Mouse (Mus musculus) right cerebral cortex, postnatal 10 days (tissue): Measurements from ENCODE around the gene Tirap.
"Not testable (repeated sequence)": the region's sequence is repeated elsewhere in the genome, so short reads cannot be mapped to it uniquely, and the experiment has no call there.

Experiments used
- DNase-seq, 2 experiments: peaks; one replicate each; pipeline ENCODE4 v3.0.0; 2021; ENCODE audit warnings: low spot score in 2 of 2

The Tirap gene

DNA sequence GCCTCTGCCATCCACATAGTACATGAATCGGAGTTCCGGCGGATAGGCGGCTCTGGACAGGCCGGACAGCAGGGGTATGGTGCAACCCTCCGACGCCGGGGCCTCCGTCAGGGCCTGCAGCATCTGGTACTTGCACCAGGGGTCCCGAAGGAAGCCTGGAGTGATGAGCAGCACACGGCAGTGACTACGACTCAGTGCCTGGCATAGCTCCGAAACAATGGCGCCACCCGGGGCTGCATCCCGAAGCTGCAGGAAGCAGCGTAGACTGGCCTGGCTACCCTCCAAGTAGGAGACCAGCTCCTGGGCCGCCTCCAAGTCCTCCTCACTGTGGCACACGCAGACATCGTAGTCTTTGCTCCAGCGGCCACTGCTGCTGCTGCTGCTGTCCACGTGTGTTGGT is 11.4 kb downstream of the Tirap start:
- DNase-seq, result peak; percentile 74 to 78

DNA sequence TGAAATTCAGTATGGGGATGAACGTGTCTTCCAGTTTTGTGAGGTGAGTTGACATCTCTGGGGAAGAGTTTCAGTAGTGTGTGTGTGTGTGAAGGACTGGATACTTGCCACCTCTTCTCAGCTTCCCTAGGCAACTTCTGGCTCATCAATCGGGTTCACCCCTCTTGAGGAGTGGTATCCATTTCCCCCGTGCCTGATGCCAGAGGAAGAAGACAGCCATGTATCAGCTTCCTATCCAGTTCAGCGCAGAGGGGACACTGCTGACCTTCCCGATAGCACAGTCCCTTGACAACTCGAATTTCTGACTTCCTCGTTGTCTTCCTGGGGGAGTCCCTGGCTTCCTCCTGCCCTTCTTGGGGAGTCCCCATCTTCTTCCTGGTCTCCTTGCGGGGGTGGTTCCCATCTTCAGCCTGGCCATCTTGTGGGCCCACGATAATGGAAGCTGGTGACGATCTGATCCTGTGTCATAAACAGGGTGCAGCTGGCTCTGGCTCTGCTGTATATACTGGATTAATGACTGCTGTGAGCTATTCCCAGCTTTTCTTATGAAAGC is 12.7 kb downstream of the Tirap start:
- no peak for DNase-seq

DNA sequence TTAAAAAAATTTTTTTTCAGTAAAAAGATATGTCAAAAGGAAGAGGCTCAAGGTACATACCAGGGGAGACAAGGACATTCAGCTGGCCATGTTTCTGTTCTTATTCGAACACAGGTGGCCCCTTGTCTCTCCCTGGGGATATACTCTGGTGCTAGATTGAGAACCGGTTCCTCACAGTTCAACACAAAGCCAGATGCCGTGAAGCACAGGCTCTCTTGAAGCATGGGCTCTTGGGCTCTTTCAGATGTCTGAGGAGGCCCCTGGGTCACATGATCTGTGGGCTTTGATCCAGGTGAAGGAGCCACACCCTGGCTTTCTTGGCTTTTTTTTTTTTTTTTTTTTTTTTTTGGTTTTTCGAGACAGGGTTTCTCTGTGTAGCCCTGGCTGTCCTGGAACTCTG is 13.7 kb downstream of the Tirap start:
- no peak for DNase-seq

DNA sequence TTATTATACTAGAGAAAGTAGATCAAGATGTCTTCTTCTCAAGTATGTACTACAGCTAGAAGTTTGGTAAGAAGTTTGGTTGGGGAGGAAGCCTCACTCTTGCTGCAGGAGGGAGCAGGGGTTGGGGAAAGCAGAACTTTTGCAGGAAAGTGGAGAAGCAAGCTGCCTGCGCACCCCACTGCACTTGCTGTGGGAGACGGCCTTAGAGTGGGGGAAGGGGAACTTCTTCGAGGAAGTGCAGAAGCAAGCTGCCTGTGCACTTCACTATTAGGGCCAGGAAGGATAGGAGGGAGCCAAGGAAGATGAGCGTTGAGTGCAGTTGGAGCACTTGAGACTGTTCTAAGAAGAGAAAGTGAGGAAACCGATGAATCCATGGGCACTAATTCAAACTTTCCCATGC is 16.7 kb downstream of the Tirap start:
- DNase-seq, result peak in 1 of 2 experiments; percentile 43

GRCm38 (mm10) chr9:35182832-35183231 is 17.3 kb downstream of the Tirap start:
- no peak for DNase-seq

DNA sequence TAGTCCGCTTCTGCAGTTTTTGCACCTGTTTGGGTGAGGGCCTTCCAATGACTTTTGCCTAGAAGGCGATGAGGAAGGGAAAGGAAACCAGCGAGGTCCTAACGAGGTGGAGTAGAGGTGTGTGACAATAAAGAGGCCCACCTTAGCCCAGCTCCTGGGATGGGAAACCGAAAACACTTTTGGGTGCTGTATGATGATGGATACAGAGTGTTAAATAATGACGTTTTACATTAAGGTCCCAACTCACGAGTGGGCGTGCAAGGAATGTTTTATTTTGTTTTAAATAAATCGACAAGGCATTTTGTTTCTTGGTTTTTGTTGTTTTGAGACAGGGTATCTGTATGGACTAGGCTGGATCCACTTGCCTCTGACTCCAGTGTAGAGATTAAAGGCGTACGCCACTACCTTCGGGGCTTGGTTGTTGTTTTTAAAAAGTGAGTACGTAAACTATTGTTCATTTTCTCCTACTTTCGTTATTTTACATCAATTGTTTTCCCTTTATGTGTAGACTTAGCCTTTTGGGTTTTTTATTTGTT is 23.9 kb downstream of the Tirap start:
- DNase-seq, result no peak

- DNase-seq, result peak; percentile 98
Measured at GRCm38 (mm10) chr9:35175251-35176123, 24.6 kb downstream of the Tirap start, which contains the start of gene Dcps. Gene Dcps, minus strand, starts transcription at chr9:35176061.

GRCm38 (mm10) chr9:35173331-35173730 is 26.8 kb downstream of the Tirap start:
- no peak for DNase-seq

- DNase-seq, result no peak
Measured at GRCm38 (mm10) chr9:35170071-35170470, 30.0 kb downstream of the Tirap start.

DNA sequence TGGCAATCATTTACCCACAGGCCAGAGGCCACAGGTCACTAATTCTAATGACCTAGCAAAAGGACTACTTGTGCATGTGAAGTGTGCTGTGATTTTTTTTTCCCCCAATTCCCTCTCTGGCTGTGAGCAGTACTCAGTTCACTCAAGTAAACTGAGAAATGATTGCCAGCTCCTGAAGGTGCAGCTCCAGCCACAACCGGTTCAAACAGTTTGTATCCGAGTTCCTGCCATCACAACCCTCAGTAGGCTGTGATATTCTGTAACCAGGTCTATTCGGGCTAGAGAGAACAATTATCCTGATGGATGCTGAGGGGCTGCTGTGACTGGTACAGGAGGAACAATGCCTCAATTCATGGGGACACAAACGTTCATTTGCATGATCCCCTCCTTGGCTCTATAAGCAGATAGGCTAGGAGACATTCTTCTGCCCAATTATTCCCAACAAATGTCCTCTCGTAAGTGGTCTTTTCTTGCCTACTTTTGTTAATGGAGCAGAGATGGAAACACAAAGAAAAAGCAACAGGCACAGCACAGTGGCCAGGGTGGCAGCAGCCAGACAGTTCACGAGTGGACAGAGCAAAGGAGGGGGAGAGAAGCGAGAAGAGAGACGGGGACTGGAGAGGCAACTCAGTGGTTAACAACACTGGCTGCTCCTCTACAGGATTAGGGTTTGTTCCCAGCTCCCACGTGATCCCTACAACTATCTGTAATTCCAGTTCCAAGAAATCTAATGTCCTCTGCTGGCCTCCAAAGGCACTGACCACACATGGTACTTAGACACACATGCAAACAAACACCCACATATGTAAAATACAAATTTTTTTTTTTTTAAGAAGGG is 33.1 kb downstream of the Tirap start:
- DNase-seq, result no peak

DNA sequence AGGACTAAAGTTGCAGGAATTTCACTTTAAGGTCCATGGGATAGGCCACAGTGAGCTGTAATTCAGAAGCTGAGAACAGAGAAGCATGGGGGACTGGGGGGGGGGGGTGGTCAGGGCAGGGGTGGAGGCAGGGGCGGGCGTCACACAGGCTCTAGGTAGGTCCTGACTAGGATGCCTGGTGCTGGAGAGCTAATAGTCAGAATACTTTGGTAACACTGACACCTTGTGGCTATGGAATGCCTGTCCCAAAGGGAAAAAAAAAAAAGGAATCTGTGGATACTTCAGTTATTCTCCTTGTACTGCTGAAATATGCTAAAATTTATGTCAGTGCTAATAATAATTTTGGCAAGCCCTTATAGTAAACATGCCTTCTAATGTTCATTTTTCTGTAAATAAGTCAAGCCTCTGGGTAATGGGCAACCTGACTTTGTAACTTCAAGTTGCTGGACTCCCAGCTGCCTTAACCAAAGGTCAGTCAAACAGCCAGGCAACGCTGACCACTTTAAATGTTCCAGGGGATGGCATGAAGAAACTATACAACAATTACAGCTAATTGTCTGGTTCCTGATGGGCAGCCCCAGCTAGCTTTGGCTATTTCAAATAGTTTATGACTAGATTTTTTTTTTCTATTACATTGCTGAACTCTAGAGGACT is 33.8 kb downstream of the Tirap start:
- no peak for DNase-seq

DNA sequence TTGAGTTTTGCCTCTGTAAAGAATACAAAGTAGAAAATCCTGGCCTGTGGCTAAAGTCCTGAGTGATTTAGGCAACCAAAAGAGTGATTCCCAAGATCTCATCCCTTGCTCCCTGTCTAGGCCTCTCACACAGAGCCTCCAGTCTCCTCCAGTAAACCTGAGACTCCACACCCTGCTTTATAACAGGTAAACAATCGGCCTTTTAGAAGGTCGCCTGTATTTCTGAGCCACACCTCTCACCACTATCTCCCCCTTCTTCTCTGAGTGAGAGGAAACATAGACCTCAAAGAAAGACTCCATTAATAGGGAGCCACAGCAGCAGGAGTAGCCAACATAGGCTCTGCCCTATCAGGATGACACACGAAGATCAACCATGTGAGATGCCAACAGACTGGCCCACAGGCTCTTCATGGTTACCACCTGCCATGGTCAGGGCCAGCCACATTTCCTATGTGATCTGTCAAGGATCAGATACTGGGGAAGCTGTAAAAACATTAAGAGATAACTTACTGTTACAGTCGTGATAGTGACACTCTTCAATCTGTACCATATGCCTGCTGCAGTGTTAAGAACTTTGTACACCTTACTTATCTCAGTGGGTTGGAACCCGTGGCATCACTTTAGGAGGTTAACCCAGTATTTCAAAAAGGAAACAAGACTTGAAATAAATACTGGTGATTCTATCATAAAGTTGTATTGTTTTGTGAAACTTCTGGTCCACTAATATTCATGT is 35.8 kb downstream of the Tirap start:
- DNase-seq, result no peak

DNA sequence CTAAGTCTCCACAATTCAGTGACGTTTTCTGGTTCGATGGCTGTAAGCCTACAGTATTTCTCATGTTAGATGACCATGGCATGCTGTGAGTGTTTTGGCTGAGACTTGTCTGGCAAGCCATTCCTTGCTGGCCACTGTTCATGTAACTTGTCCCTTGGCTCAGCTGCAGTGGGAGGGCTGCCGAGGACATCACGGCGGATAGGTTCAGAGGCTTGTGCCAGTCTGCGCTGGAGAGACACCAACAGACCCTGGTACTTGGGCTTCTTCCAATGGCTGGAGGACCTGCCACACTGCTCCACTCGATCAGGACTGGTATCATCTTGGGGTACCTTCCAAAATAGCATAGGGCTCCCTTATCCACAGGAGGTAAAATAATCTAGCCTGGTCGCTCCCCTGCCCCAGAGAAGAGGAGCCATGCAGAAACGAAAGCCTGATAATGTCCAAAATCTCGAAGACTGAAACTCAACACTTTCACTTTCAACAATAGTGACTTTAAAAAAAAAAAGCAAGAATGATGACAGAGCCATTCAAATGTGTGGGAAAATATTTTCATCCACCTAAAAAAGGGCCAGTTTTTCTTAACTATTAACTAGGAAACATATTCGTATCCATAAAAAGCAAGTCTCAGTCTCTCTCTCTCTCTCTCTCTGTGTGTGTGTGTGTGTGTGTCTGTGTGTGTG is 36.9 kb downstream of the Tirap start:
- DNase-seq, result peak; percentile 69 to 76

- DNase-seq, result no peak
Measured at GRCm38 (mm10) chr9:35161721-35162120, 38.4 kb downstream of the Tirap start.

DNA sequence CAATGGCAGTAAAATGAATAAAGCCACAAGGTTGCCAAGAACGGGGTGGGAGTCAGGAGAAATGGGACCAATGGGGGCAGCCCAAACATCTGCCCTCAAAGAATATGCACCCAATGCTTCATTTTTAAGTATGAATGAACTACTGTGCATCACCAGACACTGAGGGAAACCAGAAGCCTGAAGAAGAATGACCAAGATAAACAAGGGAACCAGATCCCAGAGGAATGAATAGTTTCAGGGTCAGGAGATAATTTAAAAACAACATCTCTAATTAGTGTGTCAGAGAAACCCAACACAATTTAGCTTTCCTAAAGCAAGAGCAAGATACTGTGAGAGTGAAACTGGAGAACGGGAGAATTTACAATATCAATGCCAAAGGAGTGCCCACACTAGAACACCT is 39.4 kb downstream of the Tirap start:
- no peak for DNase-seq

- no peak for DNase-seq
Measured at GRCm38 (mm10) chr9:35158477-35158876, 41.6 kb downstream of the Tirap start.

DNA sequence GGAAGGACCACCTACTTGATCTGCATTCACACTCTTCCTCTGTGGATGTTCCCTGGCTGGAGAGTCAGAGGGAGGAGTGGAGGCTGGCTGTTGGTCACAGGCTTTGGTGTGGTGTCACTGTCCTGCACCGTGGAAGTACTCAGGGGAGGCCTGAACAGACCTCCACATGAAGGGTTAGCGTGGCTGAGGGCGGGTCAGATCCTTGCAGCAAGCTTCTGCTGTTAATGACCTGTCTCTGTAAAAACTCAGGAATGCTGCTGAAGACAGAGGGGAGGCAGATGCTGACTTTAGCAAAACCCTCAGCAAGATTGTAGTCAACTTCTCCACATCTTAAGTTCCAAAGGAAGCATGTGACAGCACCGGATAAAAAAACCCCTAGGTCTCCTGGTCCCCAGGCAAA is 43.2 kb downstream of the Tirap start:
- no peak for DNase-seq

DNA sequence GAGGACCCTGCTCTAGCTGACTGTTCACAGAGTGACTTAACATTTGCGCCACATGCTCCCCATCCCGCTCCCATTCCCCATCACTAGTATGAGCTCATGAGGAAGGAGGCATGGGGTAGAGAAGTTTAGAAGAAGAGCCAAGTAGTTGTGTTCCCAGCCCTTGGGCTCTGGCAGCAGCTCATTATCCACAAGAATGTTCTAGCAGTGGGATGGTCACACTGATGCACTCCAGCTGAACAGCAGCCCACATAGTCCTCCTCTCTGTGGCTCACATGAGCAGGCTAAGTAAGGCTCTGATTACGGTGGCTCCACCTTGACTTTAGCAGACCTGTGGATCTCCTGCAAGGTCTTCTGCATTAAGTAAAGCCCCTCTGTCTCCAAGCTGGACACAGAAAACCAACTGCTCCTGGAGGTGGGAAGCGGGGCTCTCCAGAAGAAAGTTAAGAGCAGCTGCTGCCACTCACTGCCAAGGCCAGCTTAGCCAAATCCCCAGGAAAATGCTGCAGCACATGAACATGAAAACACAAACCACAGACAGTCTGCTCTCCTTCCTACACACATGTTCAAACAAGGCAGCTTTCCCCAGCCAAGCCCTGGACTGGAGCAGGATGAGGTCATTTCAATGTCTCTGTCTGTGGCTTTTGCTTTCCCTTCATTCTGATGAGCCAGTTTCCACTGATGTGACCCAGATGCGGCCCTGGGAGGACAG is 43.9 kb downstream of the Tirap start:
- DNase-seq, result no peak

DNA sequence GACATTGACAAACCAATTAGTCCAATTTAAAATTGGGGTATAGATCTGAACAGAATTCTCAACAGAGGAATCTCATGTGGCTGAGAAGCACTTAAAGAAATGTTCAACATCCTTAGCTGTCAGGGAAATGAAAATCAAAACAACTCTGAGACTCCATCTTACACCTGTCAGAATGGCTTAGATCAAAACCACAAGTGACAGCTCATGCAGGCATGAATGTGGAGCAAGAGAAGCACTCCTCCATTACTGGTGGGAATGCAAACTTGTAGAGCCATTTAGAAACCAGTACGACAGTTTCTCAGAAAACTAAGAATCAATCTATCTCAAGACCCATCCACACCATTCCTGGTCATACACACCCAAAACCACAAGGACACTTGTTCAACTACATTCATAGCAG is 47.2 kb downstream of the Tirap start:
- no peak for DNase-seq

- DNase-seq, result not testable (repeated sequence)
Measured at GRCm38 (mm10) chr9:35148822-35149221, 51.3 kb downstream of the Tirap start.
